Comparison of ENCODE assay signal across 8 mouse cellular contexts in genomic region chr19:6067011-6067723, GRCm38 (mm10). TPM values are rescaled to one million over a fixed set of nuclear protein-coding genes. Genes with fewer than 3 reads are reported as not detected.
DNase-seq lines count a peak whose midpoint lies in the region; ATAC-seq and TF ChIP-seq lines count a peak whose summit lies in the region.

No protein-coding gene starts in this region.

- no peaks in the 10 kb centered on the region for H3K9me3 ChIP-seq in G1E (replicated peaks)
- no peaks in the 10 kb centered on the region for H3K9me3 ChIP-seq in forebrain, embryonic 12.5 days
- H3K9me3 ChIP-seq in neural tube, embryonic 13.5 days: no peaks in the 10 kb centered on the region

- TF ChIP-seq CTCF in G1E (IDR thresholded peaks at IDR 0.05; ENCODE audit: low read depth, low read length): peak; percentile 56

- H3K27me3 ChIP-seq in G1E (ENCODE audit: insufficient read depth, low read length): no peaks in the 10 kb centered on the region
- H3K27me3 ChIP-seq in forebrain, embryonic 12.5 days: no peaks in the 10 kb centered on the region
- no peaks in the 10 kb centered on the region for H3K27me3 ChIP-seq in neural tube, embryonic 13.5 days

- DNase-seq in G1E (ENCODE audit: low spot score): peak; percentile 88
- DNase-seq in c-Kit-positive CD71-positive TER-119-negative erythroid progenitor cells, embryonic 14.5 days (ENCODE audit: low read depth): peak; percentile 83
- DNase-seq in heart, postnatal 10 days: peak; percentile 72 to 86
- DNase-seq in large intestine, adult 2 months (ENCODE audit: low read depth, low spot score): peak; percentile 62
- DNase-seq in lung, adult 18-20 months: peak; percentile 76 to 84
- peak; percentile 84 for DNase-seq in testis, postnatal 14 days (ENCODE audit: low spot score)

- H3K27ac ChIP-seq in forebrain, embryonic 12.5 days: peak overlapping the region; percentile 89
- peak overlapping the region; percentile 95 for H3K27ac ChIP-seq in neural tube, embryonic 13.5 days (replicated peaks)

- H3K4me2 ChIP-seq in forebrain, embryonic 12.5 days: peak overlapping the region; percentile 94
- peak overlapping the region; percentile 95 for H3K4me2 ChIP-seq in neural tube, embryonic 13.5 days

- H3K36me3 ChIP-seq in G1E (replicated peaks): peaks cover 77% of the 10 kb centered on the region
- peaks cover 37% of the 10 kb centered on the region for H3K36me3 ChIP-seq in forebrain, embryonic 12.5 days (replicated peaks)
- peaks cover 35% of the 10 kb centered on the region for H3K36me3 ChIP-seq in neural tube, embryonic 13.5 days

- H3K4me3 ChIP-seq in G1E (ENCODE audit: low read depth, low read length): peak overlapping the region; percentile 76
- peak overlapping the region; percentile 56 for H3K4me3 ChIP-seq in forebrain, embryonic 12.5 days (replicated peaks)
- H3K4me3 ChIP-seq in neural tube, embryonic 13.5 days: peak overlapping the region; percentile 59

- peaks cover 61% of the 10 kb centered on the region for H3K4me1 ChIP-seq in G1E (ENCODE audit: insufficient read depth, low read depth, low read length)
- peaks cover 34% of the 10 kb centered on the region for H3K4me1 ChIP-seq in forebrain, embryonic 12.5 days
- H3K4me1 ChIP-seq in neural tube, embryonic 13.5 days (replicated peaks): peaks cover 44% of the 10 kb centered on the region

- H3K9ac ChIP-seq in forebrain, embryonic 12.5 days: peak overlapping the region; percentile 72
- peak overlapping the region; percentile 86 for H3K9ac ChIP-seq in neural tube, embryonic 13.5 days

- intact Hi-C loops in heart, postnatal 10 days (cut with DNase I): no loop called here

- ATAC-seq in G1E (ENCODE audit: extremely low read depth, insufficient number of reproducible peaks, low FRiP score, poor library complexity, severe bottlenecking): peak; percentile 30; the same call in 1 of the 2 replicates
- ATAC-seq in forebrain, embryonic 12.5 days (ENCODE audit: low FRiP score): peak; percentile 76
- peak; percentile 82 for ATAC-seq in neural tube, embryonic 13.5 days (ENCODE audit: low read depth)

- WGBS in forebrain, embryonic 12.5 days: under 1% methylated on average over 30 of the region's 30 CpGs
- under 1% methylated on average over 30 of the region's 30 CpGs for WGBS in large intestine, adult 2 months
- WGBS in neural tube, embryonic 13.5 days: under 1% methylated on average over 30 of the region's 30 CpGs

RNA-seq across cellular contexts. Expression of gene Tm7sf2, which starts 1.0 kb away (rescaled TPM):
- total RNA-seq in G1E (2014; fragmentation: Nextera tagmentation) (22.9 and 24.0 TPM in 2 replicates), G1E (2017) (17.2 and 21.4 TPM in 2 replicates)
- polyA plus RNA-seq in G1E (2012): 15.0 and 20.0 TPM in 2 replicates
- polyA plus RNA-seq in forebrain, embryonic 12.5 days (2016; fragmentation: Nextera tagmentation; extraction: Ambion mirVana): 31.7 and 32.8 TPM in 2 replicates
- 1 to 10 TPM; 2.7 to 2.9 TPM for total RNA-seq in heart, postnatal 10 days (2021)
- polyA plus RNA-seq in large intestine, adult 2 months (2012; rRNA removed): 66.0 and 68.4 TPM in 2 replicates
- 48.4 and 49.6 TPM in 2 replicates for polyA plus RNA-seq in neural tube, embryonic 13.5 days (2015; fragmentation: Nextera tagmentation; extraction: Ambion mirVana)

RNA-seq across cellular contexts. Expression of gene Znhit2, which starts 6.2 kb away (rescaled TPM):
- total RNA-seq in G1E (2014; fragmentation: Nextera tagmentation): 8.3 and 16.3 TPM in 2 replicates
- 11.0 and 23.3 TPM in 2 replicates for total RNA-seq in G1E (2017)
- 58.7 and 60.6 TPM in 2 replicates for polyA plus RNA-seq in G1E (2012)
- polyA plus RNA-seq in forebrain, embryonic 12.5 days (2016; fragmentation: Nextera tagmentation; extraction: Ambion mirVana): 30.8 and 35.4 TPM in 2 replicates
- 10 to 100 TPM; 13.6 to 13.9 TPM for total RNA-seq in heart, postnatal 10 days (2021)
- polyA plus RNA-seq in large intestine, adult 2 months (2012; rRNA removed): 34.9 and 42.3 TPM in 2 replicates
- 28.1 and 33.7 TPM in 2 replicates for polyA plus RNA-seq in neural tube, embryonic 13.5 days (2015; fragmentation: Nextera tagmentation; extraction: Ambion mirVana)

RNA-seq across cellular contexts. Expression of gene Fau, which starts 9.5 kb away (rescaled TPM):
- total RNA-seq in G1E (2014; fragmentation: Nextera tagmentation): 3,086 and 3,502 TPM in 2 replicates
- 2,639 and 2,986 TPM in 2 replicates for total RNA-seq in G1E (2017)
- 5,636 and 5,712 TPM in 2 replicates for polyA plus RNA-seq in G1E (2012)
- polyA plus RNA-seq in forebrain, embryonic 12.5 days (2016; fragmentation: Nextera tagmentation; extraction: Ambion mirVana): 652 and 668 TPM in 2 replicates
- 100 to 1,000 TPM; 738 to 768 TPM for total RNA-seq in heart, postnatal 10 days (2021)
- 1,267 and 1,718 TPM in 2 replicates for polyA plus RNA-seq in large intestine, adult 2 months (2012; rRNA removed)
- polyA plus RNA-seq in neural tube, embryonic 13.5 days (2015; fragmentation: Nextera tagmentation; extraction: Ambion mirVana): 578 and 624 TPM in 2 replicates

RNA-seq across cellular contexts. Expression of gene Mrpl49, which starts 9.6 kb away (rescaled TPM):
- total RNA-seq in G1E (2014; fragmentation: Nextera tagmentation) (46.6 and 51.6 TPM in 2 replicates), G1E (2017) (46.9 and 52.4 TPM in 2 replicates)
- polyA plus RNA-seq in G1E (2012): 41.8 and 46.8 TPM in 2 replicates
- polyA plus RNA-seq in forebrain, embryonic 12.5 days (2016; fragmentation: Nextera tagmentation; extraction: Ambion mirVana): 74.7 and 76.7 TPM in 2 replicates
- total RNA-seq in heart, postnatal 10 days (2021): 10 to 100 TPM; 41.7 to 46.7 TPM
- 25.2 and 26.8 TPM in 2 replicates for polyA plus RNA-seq in large intestine, adult 2 months (2012; rRNA removed)
- 65.5 and 68.2 TPM in 2 replicates for polyA plus RNA-seq in neural tube, embryonic 13.5 days (2015; fragmentation: Nextera tagmentation; extraction: Ambion mirVana)

RNA-seq across cellular contexts. Expression of gene Vps51, which starts 9.9 kb away (rescaled TPM):
- total RNA-seq in G1E (2014; fragmentation: Nextera tagmentation) (24.7 and 32.4 TPM in 2 replicates), G1E (2017) (33.2 and 39.8 TPM in 2 replicates)
- 29.3 and 34.9 TPM in 2 replicates for polyA plus RNA-seq in G1E (2012)
- polyA plus RNA-seq in forebrain, embryonic 12.5 days (2016; fragmentation: Nextera tagmentation; extraction: Ambion mirVana): 66.0 and 70.8 TPM in 2 replicates
- 10 to 100 TPM; 36.4 TPM for total RNA-seq in heart, postnatal 10 days (2021)
- polyA plus RNA-seq in large intestine, adult 2 months (2012; rRNA removed): 77.1 and 79.7 TPM in 2 replicates
- 74.2 and 74.5 TPM in 2 replicates for polyA plus RNA-seq in neural tube, embryonic 13.5 days (2015; fragmentation: Nextera tagmentation; extraction: Ambion mirVana)

Comparison
In these comparisons a context has a peak if more than half of its experiments do, and no peak if none do; other contexts are left out.
1. Peak in every context shown above with its lines: DNase-seq, ATAC-seq, H3K4me3 ChIP-seq and H3K27ac ChIP-seq.
2. ATAC-seq: peak in every context shown above with its lines; median percentile 82 in neural tube, embryonic 13.5 days; 76 in forebrain, embryonic 12.5 days; 30 in G1E.